Mouse (Mus musculus) lung, adult 2 months (tissue): ENCODE measurements around the gene AI182371. TPM values are rescaled to one million over a fixed set of nuclear protein-coding genes. Genes with fewer than 3 reads are reported as not detected.

ENCODE experiments used
- DNase-seq: peaks from one replicate; pipeline ENCODE4 v3.0.0; 2022
- H3K4me1 ChIP-seq: fragments of 200-500 bp; 2 replicates; pipeline ENCODE4 v1.6.1; 2011; ENCODE audit warnings: low read length; ENCODE audit not compliant: control insufficient read depth, insufficient read depth
- H3K4me3 ChIP-seq: fragments of 200-500 bp; replicated peaks from 2 replicates; pipeline ENCODE3; 2011; ENCODE audit warnings: low read depth, mild to moderate bottlenecking, control low read depth, low read length; ENCODE audit errors: extremely low read depth
- CTCF ChIP-seq: fragments of 200-500 bp; IDR thresholded peaks from 2 replicates; pipeline ENCODE4 v1.5.1; 2011; ENCODE audit warnings: mild to moderate bottlenecking, low read length, control low read depth; ENCODE audit not compliant: insufficient read depth
- POLR2A ChIP-seq: fragments of 200-500 bp; IDR thresholded peaks from 2 replicates; pipeline ENCODE4 v1.6.1; 2011; ENCODE audit warnings: low read depth, mild to moderate bottlenecking, control low read depth, low read length, borderline replicate concordance; ENCODE audit errors: extremely low read depth
- WGBS: fragments of 180-500 bp; shearing (Covaris S2); methylation state at CpG from one replicate; pipeline ENCODE4 v1.1.7; 2018; 5-methylcytosine and 5-hydroxymethylcytosine counted together
- polyA plus RNA-seq: library from polyadenylated mRNA; depleted of rRNA; stranded (reverse); fragments of >200 nt; gene quantifications from 2 replicates; pipeline ENCODE4 v1.2.3, GENCODE M21; 2012; rRNA removed

The AI182371 gene
- polyA plus RNA-seq, 1 experiment: 1.3 TPM

DNA sequence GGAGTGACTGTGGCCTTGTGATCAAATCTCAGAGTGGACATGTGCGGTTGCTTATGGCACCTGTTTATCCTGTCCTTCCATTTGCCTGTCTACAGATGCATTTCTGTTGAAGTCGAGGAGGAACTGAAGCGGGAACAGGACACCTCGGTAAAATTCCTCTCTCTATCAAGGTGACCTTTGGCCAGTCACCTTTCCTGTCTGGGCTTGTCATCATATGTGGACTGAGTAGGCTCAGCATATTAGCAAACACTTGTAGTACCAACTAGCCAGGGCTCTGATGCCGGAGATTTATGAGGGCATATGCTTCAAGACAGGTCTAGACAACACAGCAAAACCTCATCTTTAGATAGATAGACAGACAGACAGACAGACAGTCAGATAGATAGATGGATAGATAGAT lies 41.1 kb downstream of the AI182371 start:
- DNase-seq: no peak
- TF ChIP-seq POLR2A (no peak), CTCF (no peak)
- WGBS: 65% methylated on average over 5 of the region's 5 CpGs
- H3K4me3 ChIP-seq: peak overlapping the region; percentile 53
- no peaks in the 10 kb centered on the region for H3K4me1 ChIP-seq

DNA sequence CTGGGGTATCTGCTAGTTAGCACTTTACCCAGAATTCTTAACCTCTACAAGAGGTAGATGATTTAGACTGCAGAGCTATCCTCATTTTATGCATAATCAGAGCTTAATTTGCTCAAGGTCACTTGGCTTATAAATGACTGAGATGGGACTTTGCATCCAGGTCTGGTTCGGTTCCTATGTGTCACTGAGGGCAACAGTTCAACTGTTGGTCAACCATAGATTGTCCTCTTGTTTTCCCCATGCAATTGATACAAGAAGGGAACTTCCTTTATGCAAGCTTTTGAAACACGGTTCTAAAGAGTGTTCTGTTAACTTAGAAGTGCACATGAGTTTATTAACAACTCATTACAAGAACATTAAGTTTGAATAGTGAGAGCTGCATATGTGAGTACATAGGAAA lies 43.0 kb downstream of the AI182371 start:
- no peak for DNase-seq
- TF ChIP-seq CTCF (no peak), POLR2A (no peak)
- H3K4me1 ChIP-seq: no peaks in the 10 kb centered on the region
- 56% methylated on average over 2 of the region's 2 CpGs for WGBS
- H3K4me3 ChIP-seq: no peak overlapping the region

- no peak for DNase-seq
- no peak overlapping the region for H3K4me3 ChIP-seq
- H3K4me1 ChIP-seq: no peaks in the 10 kb centered on the region
- TF ChIP-seq CTCF (no peak), POLR2A (no peak)
- WGBS: 65% methylated on average over 11 of the region's 11 CpGs
Observed at GRCm38 (mm10) chr2:35057243-35057642, 44.1 kb downstream of the AI182371 start.

- H3K4me1 ChIP-seq: no peaks in the 10 kb centered on the region
- no peak overlapping the region for H3K4me3 ChIP-seq
- no peak for DNase-seq
- WGBS: 30% methylated on average over 5 of the region's 5 CpGs
- TF ChIP-seq POLR2A (no peak), CTCF (peak; percentile 54)
Observed at GRCm38 (mm10) chr2:35048851-35049250, 52.5 kb downstream of the AI182371 start.

DNA sequence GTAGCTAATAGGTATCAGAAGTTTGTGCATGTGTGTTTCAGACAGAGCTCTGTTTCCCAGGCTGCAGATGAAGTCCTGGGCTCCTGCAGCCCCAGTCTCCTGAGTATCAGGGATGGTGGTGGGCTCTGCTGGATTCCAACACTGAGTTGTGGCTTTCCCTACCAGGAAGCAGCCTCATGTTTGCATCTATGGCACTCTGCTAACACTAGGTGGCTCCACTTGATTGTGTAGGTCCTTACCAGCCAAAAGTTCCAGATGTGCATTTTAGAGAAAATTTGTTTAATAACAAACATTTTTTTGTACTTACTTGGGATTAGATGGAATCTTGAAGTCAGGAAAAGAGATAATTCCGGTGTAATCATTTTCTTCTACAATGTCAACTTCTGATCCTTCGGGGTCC lies 56.4 kb downstream of the AI182371 start:
- no peak for DNase-seq
- WGBS: 55% methylated on average over 2 of the region's 2 CpGs

DNA sequence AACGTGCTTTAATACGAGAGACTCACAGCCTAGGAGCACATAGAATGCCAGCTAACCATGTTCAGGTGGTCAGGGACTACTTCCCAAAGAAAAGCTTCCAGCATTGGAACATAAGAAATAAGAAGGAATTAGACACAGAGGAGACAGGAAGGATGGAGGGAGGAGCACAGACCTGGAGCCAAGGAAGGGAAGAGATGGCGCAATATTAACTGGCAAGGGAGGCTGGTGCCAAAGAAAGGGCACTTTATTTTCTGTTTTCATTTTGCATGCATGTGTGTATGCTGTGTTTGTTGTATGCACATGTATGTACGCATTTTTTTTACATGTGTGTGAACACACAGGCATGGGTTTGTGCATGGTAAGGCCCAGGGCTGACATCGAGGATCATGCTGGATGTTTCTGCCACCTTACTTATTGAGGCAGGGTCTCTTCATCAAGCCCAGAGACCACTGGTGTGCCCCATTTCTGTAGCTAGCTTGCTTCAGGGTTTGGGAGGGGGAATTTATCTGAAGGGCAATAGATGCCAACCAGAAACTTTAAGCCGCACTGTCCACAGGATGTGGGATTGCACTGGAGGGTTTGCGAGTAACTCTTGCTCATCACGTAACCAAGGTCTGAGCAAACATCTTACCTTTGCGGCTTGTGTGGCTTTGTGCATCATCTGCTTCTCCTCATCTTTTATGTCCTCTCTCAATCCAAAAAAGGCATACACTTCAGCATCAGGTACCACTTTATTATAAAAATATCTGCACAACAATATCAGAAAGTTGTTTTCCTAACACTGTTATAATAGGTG lies 62.6 kb downstream of the AI182371 start:
- WGBS: 82% methylated on average over 9 of the region's 9 CpGs
- Histone ChIP-seq H3K4me3 (no peak overlapping the region), H3K4me1 (no peaks in the 10 kb centered on the region)
- TF ChIP-seq POLR2A (no peak), CTCF (no peak)
- DNase-seq: no peak

More for the DNA sequence above, 56.4 kb downstream of the AI182371 start:
- Histone ChIP-seq H3K4me1 (no peaks in the 10 kb centered on the region), H3K4me3 (no peak overlapping the region)
- TF ChIP-seq CTCF (peak; percentile 46; the same call in 1 of the 2 replicates), POLR2A (no peak)

Other genes starting within 250 kb of the AI182371 start
- gene Cutal, start 227.1 kb downstream of the AI182371 start, polyA plus RNA-seq: 30.6 and 30.8 TPM in 2 replicates
- 7.8 and 11.7 TPM in 2 replicates for gene Psmd5, start 226.6 kb downstream of the AI182371 start, polyA plus RNA-seq
- 1.1 and 1.5 TPM in 2 replicates for gene Phf19, start 187.5 kb downstream of the AI182371 start, polyA plus RNA-seq
- gene Traf1, start 139.8 kb downstream of the AI182371 start, polyA plus RNA-seq: 52.3 and 59.6 TPM in 2 replicates
- gene Hc, start 40.1 kb downstream of the AI182371 start, polyA plus RNA-seq: 106 and 168 TPM in 2 replicates
- gene Cntrl, start 7.9 kb upstream of the AI182371 start, polyA plus RNA-seq: 10.3 and 14.9 TPM in 2 replicates
- gene Rab14, start 99.6 kb upstream of the AI182371 start, polyA plus RNA-seq: 120 and 360 TPM in 2 replicates
- gene Gsn, start 154.8 kb upstream of the AI182371 start, polyA plus RNA-seq: 2,994 and 3,301 TPM in 2 replicates
- gene Stom, start 235.4 kb upstream of the AI182371 start, polyA plus RNA-seq: 45.1 and 69.5 TPM in 2 replicates